Mouse (Mus musculus): Measurements from ENCODE around the gene Slc25a22. TPM values are rescaled to one million over a fixed set of nuclear protein-coding genes. Genes with fewer than 3 reads are reported as not detected.

The Slc25a22 gene
- total and polyA plus RNA-seq, 2 experiments from 2014 or later = 132 to 141 TPM

GRCm38 (mm10) chr7:141462333-141462821 lies 24.7 kb upstream of the Slc25a22 start:
- DNase-seq (no peak), ATAC-seq (no peak)
- Histone ChIP-seq H3K4me3 (ENCODE audit: low read depth, low read length) (peak overlapping the region; percentile 34; the same call in 1 of the 2 replicates), H3K9ac (peak overlapping the region; percentile 45; the same call in 1 of the 2 replicates), H3K27me3 (ENCODE audit: insufficient read depth, low read length) (peaks cover 48% of the 10 kb centered on the region), H3K9me3 (ENCODE audit: low read length) (no peaks in the 10 kb centered on the region), H3K36me3 (ENCODE audit: insufficient read depth) (peaks cover 16% of the 10 kb centered on the region), H3K4me2 (ENCODE audit: low read depth) (peak overlapping the region; percentile 68), H3K4me1 (ENCODE audit: insufficient read depth) (peaks cover 6% of the 10 kb centered on the region; the same call in 1 of the 2 replicates), H3K27ac (ENCODE audit: low read depth, low read length) (no peak overlapping the region)
- 21% methylated on average over 5 of the region's 5 CpGs for WGBS
- TF ChIP-seq CTCF (IDR thresholded peaks at IDR 0.05; ENCODE audit: low read depth) = no peak

GRCm38 (mm10) chr7:141461521-141462332 lies 24.0 kb upstream of the Slc25a22 start:
- peak overlapping the region; percentile 45 for H3K9ac ChIP-seq
- no peak; the same call in 1 of the 2 replicates for TF ChIP-seq CTCF (IDR thresholded peaks at IDR 0.05; ENCODE audit: low read depth)
- H3K4me3 ChIP-seq (ENCODE audit: low read depth, low read length) = peak overlapping the region; percentile 34
- peaks cover under 1% of the 10 kb centered on the region; the same call in 1 of the 2 replicates for H3K4me1 ChIP-seq (ENCODE audit: insufficient read depth)
- peaks cover 16% of the 10 kb centered on the region for H3K36me3 ChIP-seq (ENCODE audit: insufficient read depth)
- WGBS = 3% methylated on average over 57 of the region's 59 CpGs
- DNase-seq (no peak), ATAC-seq (no peak)
- peak overlapping the region; percentile 68 for H3K4me2 ChIP-seq (ENCODE audit: low read depth)
- H3K27ac ChIP-seq (ENCODE audit: low read depth, low read length) = no peak overlapping the region
- no peaks in the 10 kb centered on the region for H3K9me3 ChIP-seq (ENCODE audit: low read length)
- peaks cover 48% of the 10 kb centered on the region for H3K27me3 ChIP-seq (ENCODE audit: insufficient read depth, low read length)

- ATAC-seq = no peak
- H3K9ac ChIP-seq = peak within 1 kb of the TSS; percentile 45
- H3K9me3 ChIP-seq (ENCODE audit: low read length) = no peaks in the 10 kb centered on the region
- WGBS = 74% methylated on average over 15 of the region's 15 CpGs
- H3K4me2 ChIP-seq (ENCODE audit: low read depth) = peak within 1 kb of the TSS; percentile 68
- peaks cover 9% of the 10 kb centered on the region for H3K4me1 ChIP-seq (ENCODE audit: insufficient read depth)
- H3K36me3 ChIP-seq (ENCODE audit: insufficient read depth) = peaks cover 16% of the 10 kb centered on the region
- DNase-seq = no peak
- TF ChIP-seq CTCF (IDR thresholded peaks at IDR 0.05; ENCODE audit: low read depth) = no peak
- H3K4me3 ChIP-seq (ENCODE audit: low read depth, low read length) = peak within 1 kb of the TSS; percentile 34
- peaks cover 41% of the 10 kb centered on the region for H3K27me3 ChIP-seq (ENCODE audit: insufficient read depth, low read length)
- H3K27ac ChIP-seq (ENCODE audit: low read depth, low read length) = no peak within 1 kb of the TSS
Measured at GRCm38 (mm10) chr7:141460391-141461113, 22.9 kb upstream of the Slc25a22 start, which contains the start of gene Cracr2b. Cracr2b (plus strand) TSS chr7:141461094.

- peaks cover 36% of the 10 kb centered on the region for H3K27me3 ChIP-seq (ENCODE audit: insufficient read depth, low read length)
- no peak for TF ChIP-seq CTCF (IDR thresholded peaks at IDR 0.05; ENCODE audit: low read depth)
- 77% methylated on average over 5 of the region's 5 CpGs for WGBS
Measured at GRCm38 (mm10) chr7:141460001-141460390, 22.3 kb upstream of the Slc25a22 start.

GRCm38 (mm10) chr7:141459301-141459711 lies 21.6 kb upstream of the Slc25a22 start:
- H3K4me2 ChIP-seq (ENCODE audit: low read depth) = no peak overlapping the region
- peaks cover 30% of the 10 kb centered on the region for H3K27me3 ChIP-seq (ENCODE audit: insufficient read depth, low read length)
- TF ChIP-seq CTCF (IDR thresholded peaks at IDR 0.05; ENCODE audit: low read depth) = no peak
- no peak overlapping the region for H3K4me3 ChIP-seq (ENCODE audit: low read depth, low read length)
- H3K9ac ChIP-seq = no peak overlapping the region
- H3K36me3 ChIP-seq (ENCODE audit: insufficient read depth) = peaks cover 16% of the 10 kb centered on the region
- H3K27ac ChIP-seq (ENCODE audit: low read depth, low read length) = no peak overlapping the region
- WGBS = 90% methylated on average over 17 of the region's 17 CpGs
- peaks cover 9% of the 10 kb centered on the region for H3K4me1 ChIP-seq (ENCODE audit: insufficient read depth)
- ATAC-seq (no peak), DNase-seq (no peak)
- H3K9me3 ChIP-seq (ENCODE audit: low read length) = no peaks in the 10 kb centered on the region

More at GRCm38 (mm10) chr7:141460001-141460390, 22.3 kb upstream of the Slc25a22 start:
- H3K9ac ChIP-seq = no peak overlapping the region
- ATAC-seq = no peak
- H3K9me3 ChIP-seq (ENCODE audit: low read length) = no peaks in the 10 kb centered on the region
- peaks cover 16% of the 10 kb centered on the region for H3K36me3 ChIP-seq (ENCODE audit: insufficient read depth)
- no peak overlapping the region for H3K4me3 ChIP-seq (ENCODE audit: low read depth, low read length)
- H3K4me2 ChIP-seq (ENCODE audit: low read depth) = no peak overlapping the region
- DNase-seq = no peak
- H3K4me1 ChIP-seq (ENCODE audit: insufficient read depth) = peaks cover 9% of the 10 kb centered on the region
- H3K27ac ChIP-seq (ENCODE audit: low read depth, low read length) = no peak overlapping the region

- no peak for ATAC-seq
- Histone ChIP-seq H3K36me3 (ENCODE audit: insufficient read depth) (peaks cover 16% of the 10 kb centered on the region), H3K4me1 (ENCODE audit: insufficient read depth) (peaks cover 9% of the 10 kb centered on the region), H3K9ac (no peak overlapping the region), H3K4me2 (ENCODE audit: low read depth) (no peak overlapping the region), H3K27me3 (ENCODE audit: insufficient read depth, low read length) (peaks cover 23% of the 10 kb centered on the region), H3K4me3 (ENCODE audit: low read depth, low read length) (no peak overlapping the region), H3K9me3 (ENCODE audit: low read length) (no peaks in the 10 kb centered on the region), H3K27ac (ENCODE audit: low read depth, low read length) (no peak overlapping the region)
- no peak for DNase-seq
- 90% methylated on average over 11 of the region's 11 CpGs for WGBS
- TF ChIP-seq CTCF (IDR thresholded peaks at IDR 0.05; ENCODE audit: low read depth) = no peak
Measured at GRCm38 (mm10) chr7:141458661-141459060, 21.0 kb upstream of the Slc25a22 start.
